Mouse (Mus musculus) liver, embryonic 15.5 days (tissue): ENCODE data around the gene Snd1. TPM values are rescaled to one million over a fixed set of nuclear protein-coding genes. Genes with fewer than 3 reads are reported as not detected.

Experiments used
- ATAC-seq: fragments of 200-750 bp; cut with Nextera tagmentation; 2 replicates; pipeline ENCODE4 v1.8.0; 2017; ENCODE audit warnings: moderate number of reproducible peaks, mild to moderate bottlenecking, moderate library complexity; ENCODE audit not compliant: insufficient read depth
- H3K27ac ChIP-seq: fragments of 300-500 bp; sonication (generic); replicated peaks from 2 replicates; pipeline ENCODE4 v1.5.1; 2015; ENCODE audit warnings: mild to moderate bottlenecking, inconsistent platforms
- H3K27me3 ChIP-seq: fragments of 300-500 bp; sonication (generic); 2 replicates; pipeline ENCODE4 v1.6.1; 2015; ENCODE audit warnings: mild to moderate bottlenecking, inconsistent platforms
- H3K36me3 ChIP-seq: fragments of 300-500 bp; sonication (generic); replicated peaks from 2 replicates; pipeline ENCODE4 v1.6.1; 2015; ENCODE audit warnings: moderate library complexity, mild to moderate bottlenecking, inconsistent platforms
- H3K4me1 ChIP-seq: fragments of 300-500 bp; sonication (generic); replicated peaks from 2 replicates; pipeline ENCODE4 v1.6.1; 2015; ENCODE audit warnings: inconsistent platforms
- H3K4me2 ChIP-seq: fragments of 300-500 bp; sonication (generic); 2 replicates; pipeline ENCODE4 v1.6.1; 2015; ENCODE audit warnings: moderate library complexity, mild to moderate bottlenecking, inconsistent platforms
- H3K4me3 ChIP-seq: fragments of 300-500 bp; sonication (generic); replicated peaks from 2 replicates; pipeline ENCODE4 v1.5.1; 2015; ENCODE audit warnings: mild to moderate bottlenecking, inconsistent platforms
- H3K9ac ChIP-seq: fragments of 300-500 bp; sonication (generic); 2 replicates; pipeline ENCODE4 v1.6.1; 2015; ENCODE audit warnings: moderate library complexity, mild to moderate bottlenecking, inconsistent platforms
- H3K9me3 ChIP-seq: fragments of 300-500 bp; sonication (generic); replicated peaks from 2 replicates; pipeline ENCODE4 v1.6.1; 2016; ENCODE audit warnings: inconsistent platforms
- WGBS: fragments of 180-500 bp; shearing (Covaris S2); methylation state at CpG from one replicate; pipeline ENCODE4 v1.1.7; 2015; ENCODE audit warnings: mixed read lengths; ENCODE audit not compliant: insufficient replicate concordance; 5-methylcytosine and 5-hydroxymethylcytosine counted together
- polyA plus RNA-seq: library from polyadenylated mRNA; unstranded; fragments of >200 nt; fragmentation: Nextera tagmentation; extraction: Ambion mirVana; gene quantifications from 2 replicates; pipeline ENCODE4 v1.2.1, GENCODE M21; 2015

The Snd1 gene
- polyA plus RNA-seq, 1 experiment from 2014 or later = 51.1 TPM

GRCm38 (mm10) chr6:28886724-28887440 lies 411.9 kb downstream of the Snd1 start:
- H3K36me3 ChIP-seq = peaks cover 69% of the 10 kb centered on the region
- no peak for ATAC-seq
- WGBS = 68% methylated on average over 7 of the region's 7 CpGs

GRCm38 (mm10) chr6:28890426-28890825 lies 415.5 kb downstream of the Snd1 start:
- 80% methylated on average over 6 of the region's 6 CpGs for WGBS
- Histone ChIP-seq H3K27me3 (no peaks in the 10 kb centered on the region), H3K27ac (no peak overlapping the region), H3K9me3 (no peaks in the 10 kb centered on the region), H3K4me1 (no peaks in the 10 kb centered on the region), H3K4me3 (no peak overlapping the region), H3K9ac (no peak overlapping the region), H3K36me3 (peaks cover 42% of the 10 kb centered on the region), H3K4me2 (no peak overlapping the region)
- ATAC-seq = no peak

More at GRCm38 (mm10) chr6:28886724-28887440, 411.9 kb downstream of the Snd1 start:
- no peak overlapping the region for H3K4me3 ChIP-seq
- H3K9ac ChIP-seq = no peak overlapping the region
- no peak overlapping the region for H3K4me2 ChIP-seq
- no peak overlapping the region for H3K27ac ChIP-seq
- no peaks in the 10 kb centered on the region for H3K27me3 ChIP-seq
- no peaks in the 10 kb centered on the region for H3K9me3 ChIP-seq
- H3K4me1 ChIP-seq = no peaks in the 10 kb centered on the region

- Histone ChIP-seq H3K27ac (no peak overlapping the region), H3K4me2 (no peak overlapping the region), H3K4me3 (no peak overlapping the region), H3K9me3 (no peaks in the 10 kb centered on the region), H3K27me3 (no peaks in the 10 kb centered on the region), H3K9ac (no peak overlapping the region), H3K36me3 (peaks cover 32% of the 10 kb centered on the region), H3K4me1 (no peaks in the 10 kb centered on the region)
- no peak for ATAC-seq
- WGBS = 63% methylated on average over 9 of the region's 9 CpGs
Observed at GRCm38 (mm10) chr6:28891480-28891879, 416.5 kb downstream of the Snd1 start.

GRCm38 (mm10) chr6:28895004-28895515 lies 420.1 kb downstream of the Snd1 start:
- Histone ChIP-seq H3K4me2 (no peak overlapping the region), H3K4me1 (no peaks in the 10 kb centered on the region), H3K27ac (no peak overlapping the region), H3K27me3 (no peaks in the 10 kb centered on the region), H3K9ac (no peak overlapping the region), H3K36me3 (0 out of 2 replicates have a peak, but pooled peaks cover 6% of the 10 kb centered on the region), H3K4me3 (no peak overlapping the region), H3K9me3 (no peaks in the 10 kb centered on the region)
- 70% methylated on average over 12 of the region's 12 CpGs for WGBS
- no peak for ATAC-seq

DNA sequence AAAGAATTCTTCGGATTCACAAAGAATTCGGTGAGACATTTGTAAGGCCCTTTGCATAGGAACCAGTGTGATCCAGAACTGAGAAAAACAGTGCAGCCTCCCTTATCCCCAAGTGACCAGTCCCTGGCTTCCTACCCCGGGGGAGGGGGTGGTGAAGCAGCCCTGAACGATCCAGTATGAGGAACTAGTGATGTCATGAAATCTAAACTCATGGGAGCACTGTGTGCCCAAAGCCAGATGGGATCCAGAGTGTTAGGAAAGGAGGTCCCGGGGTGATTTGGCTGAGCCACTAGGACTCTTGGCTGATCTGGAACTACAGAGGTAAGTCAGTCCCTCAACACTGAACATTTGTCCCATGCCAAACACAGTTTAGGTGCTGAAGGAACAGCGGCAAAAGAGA lies 420.8 kb downstream of the Snd1 start:
- Histone ChIP-seq H3K27me3 (no peaks in the 10 kb centered on the region), H3K4me1 (no peaks in the 10 kb centered on the region), H3K9ac (no peak overlapping the region), H3K4me2 (no peak overlapping the region), H3K4me3 (no peak overlapping the region), H3K9me3 (no peaks in the 10 kb centered on the region), H3K27ac (no peak overlapping the region), H3K36me3 (0 out of 2 replicates have a peak, but pooled peaks cover 2% of the 10 kb centered on the region)
- ATAC-seq = no peak
- WGBS = 61% methylated on average over 6 of the region's 6 CpGs

- Histone ChIP-seq H3K27ac (no peak overlapping the region), H3K36me3 (0 out of 2 replicates have a peak, but pooled peaks cover 1% of the 10 kb centered on the region), H3K4me1 (no peaks in the 10 kb centered on the region), H3K4me3 (no peak overlapping the region), H3K4me2 (no peak overlapping the region), H3K9ac (no peak overlapping the region), H3K9me3 (no peaks in the 10 kb centered on the region), H3K27me3 (no peaks in the 10 kb centered on the region)
- WGBS = 52% methylated on average over 5 of the region's 5 CpGs
- ATAC-seq = no peak
Observed at GRCm38 (mm10) chr6:28896762-28897320, 421.9 kb downstream of the Snd1 start.

DNA sequence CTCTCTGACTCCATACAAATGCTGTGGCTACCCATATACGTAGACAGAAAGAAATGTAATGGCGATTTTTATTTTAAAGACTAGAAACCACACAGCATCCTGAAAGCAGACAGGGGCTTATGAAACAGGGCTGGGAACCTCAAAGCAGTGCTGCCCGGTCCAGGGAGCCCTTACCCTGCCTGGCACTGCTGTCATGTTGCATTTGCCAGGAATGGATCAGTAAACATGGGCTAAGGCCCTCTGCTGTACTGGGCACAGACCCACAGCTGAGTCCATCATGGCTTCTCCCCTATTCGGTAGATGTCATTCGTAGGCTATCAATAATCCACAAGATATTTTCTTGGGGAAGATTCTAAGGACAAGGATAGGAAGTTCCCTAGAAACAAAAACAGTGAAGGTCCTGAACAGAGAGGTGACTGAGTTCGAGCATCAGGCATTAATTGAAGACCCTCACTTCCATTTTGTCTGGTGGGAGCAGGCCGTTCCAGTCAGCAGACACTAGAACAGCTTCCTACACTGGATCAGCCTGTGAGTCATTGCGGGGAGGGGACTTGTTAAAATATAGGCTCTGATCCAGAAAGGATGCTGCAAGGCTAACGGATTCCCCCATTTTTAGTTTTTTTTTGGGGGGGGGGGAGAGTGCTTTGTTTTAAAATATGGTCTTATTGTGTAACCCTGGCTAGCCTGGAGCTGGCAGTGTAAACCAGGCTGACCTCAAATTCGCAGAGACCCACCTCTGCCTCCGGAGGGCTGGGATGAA lies 422.6 kb downstream of the Snd1 start:
- no peaks in the 10 kb centered on the region for H3K9me3 ChIP-seq
- H3K27me3 ChIP-seq = no peaks in the 10 kb centered on the region
- no peak overlapping the region for H3K9ac ChIP-seq
- H3K36me3 ChIP-seq = no peaks in the 10 kb centered on the region
- ATAC-seq = no peak
- WGBS = 45% methylated on average over 11 of the region's 11 CpGs
- H3K27ac ChIP-seq = no peak overlapping the region
- H3K4me3 ChIP-seq = no peak overlapping the region
- H3K4me1 ChIP-seq = no peaks in the 10 kb centered on the region
- no peak overlapping the region for H3K4me2 ChIP-seq

DNA sequence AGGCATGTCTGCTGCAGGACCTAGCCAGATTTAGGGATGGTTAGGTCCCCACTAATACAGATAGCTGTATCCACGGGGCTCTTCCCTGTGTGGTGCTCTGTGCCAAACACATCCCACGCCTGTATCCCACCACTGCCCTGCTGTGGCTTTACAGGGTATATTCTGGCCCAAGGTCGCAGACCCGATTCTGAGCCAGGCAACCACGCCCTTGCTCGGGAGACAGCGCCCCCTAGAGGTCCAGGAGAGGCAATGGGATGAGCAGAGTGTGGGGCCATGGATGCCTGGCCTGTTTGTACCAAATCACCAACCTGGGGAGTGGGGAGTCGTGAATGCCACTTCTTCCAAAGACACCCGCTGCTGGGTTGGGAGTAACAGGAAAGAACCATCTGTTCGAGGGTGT lies 423.9 kb downstream of the Snd1 start:
- Histone ChIP-seq H3K9ac (no peak overlapping the region), H3K4me1 (no peaks in the 10 kb centered on the region), H3K4me2 (no peak overlapping the region), H3K4me3 (no peak overlapping the region), H3K27ac (no peak overlapping the region), H3K27me3 (no peaks in the 10 kb centered on the region), H3K36me3 (no peaks in the 10 kb centered on the region), H3K9me3 (no peaks in the 10 kb centered on the region)
- 13% methylated on average over 10 of the region's 10 CpGs for WGBS
- no peak for ATAC-seq

- no peak for ATAC-seq
- Histone ChIP-seq H3K27ac (no peak overlapping the region), H3K4me1 (no peaks in the 10 kb centered on the region), H3K9me3 (no peaks in the 10 kb centered on the region), H3K27me3 (no peaks in the 10 kb centered on the region), H3K4me3 (no peak overlapping the region), H3K4me2 (no peak overlapping the region), H3K9ac (no peak overlapping the region), H3K36me3 (no peaks in the 10 kb centered on the region)
- whole genome bisulfite sequencing = 33% methylated on average over 2 of the region's 2 CpGs
Observed at GRCm38 (mm10) chr6:28902573-28902972, 427.6 kb downstream of the Snd1 start.

GRCm38 (mm10) chr6:28904417-28904816 lies 429.5 kb downstream of the Snd1 start:
- no peak overlapping the region for H3K4me3 ChIP-seq
- no peak overlapping the region for H3K27ac ChIP-seq
- H3K9ac ChIP-seq = no peak overlapping the region
- no peaks in the 10 kb centered on the region for H3K36me3 ChIP-seq
- 49% methylated on average over 4 of the region's 4 CpGs for WGBS
- no peaks in the 10 kb centered on the region for H3K9me3 ChIP-seq
- ATAC-seq = no peak
- no peaks in the 10 kb centered on the region for H3K4me1 ChIP-seq
- H3K4me2 ChIP-seq = no peak overlapping the region
- H3K27me3 ChIP-seq = no peaks in the 10 kb centered on the region

GRCm38 (mm10) chr6:28905301-28905700 lies 430.4 kb downstream of the Snd1 start:
- Histone ChIP-seq H3K4me2 (no peak overlapping the region), H3K27ac (no peak overlapping the region), H3K9ac (no peak overlapping the region), H3K27me3 (no peaks in the 10 kb centered on the region), H3K36me3 (no peaks in the 10 kb centered on the region), H3K4me3 (no peak overlapping the region), H3K4me1 (no peaks in the 10 kb centered on the region), H3K9me3 (no peaks in the 10 kb centered on the region)
- 49% methylated on average over 8 of the region's 8 CpGs for WGBS
- no peak for ATAC-seq
